Mouse (Mus musculus) CD4-positive naive resting alpha-beta T cell, adult 76 days (primary cell): Measurements from ENCODE around the gene Adh7. TPM values are rescaled to one million over a fixed set of nuclear protein-coding genes. Genes with fewer than 3 reads are reported as not detected.

Experiments
- total RNA-seq: library from RNA; stranded (reverse); gene quantifications from one replicate; pipeline ENCODE4 v1.2.4, GENCODE M21; 2023

Adh7 gene
- not detected for total RNA-seq

DNA sequence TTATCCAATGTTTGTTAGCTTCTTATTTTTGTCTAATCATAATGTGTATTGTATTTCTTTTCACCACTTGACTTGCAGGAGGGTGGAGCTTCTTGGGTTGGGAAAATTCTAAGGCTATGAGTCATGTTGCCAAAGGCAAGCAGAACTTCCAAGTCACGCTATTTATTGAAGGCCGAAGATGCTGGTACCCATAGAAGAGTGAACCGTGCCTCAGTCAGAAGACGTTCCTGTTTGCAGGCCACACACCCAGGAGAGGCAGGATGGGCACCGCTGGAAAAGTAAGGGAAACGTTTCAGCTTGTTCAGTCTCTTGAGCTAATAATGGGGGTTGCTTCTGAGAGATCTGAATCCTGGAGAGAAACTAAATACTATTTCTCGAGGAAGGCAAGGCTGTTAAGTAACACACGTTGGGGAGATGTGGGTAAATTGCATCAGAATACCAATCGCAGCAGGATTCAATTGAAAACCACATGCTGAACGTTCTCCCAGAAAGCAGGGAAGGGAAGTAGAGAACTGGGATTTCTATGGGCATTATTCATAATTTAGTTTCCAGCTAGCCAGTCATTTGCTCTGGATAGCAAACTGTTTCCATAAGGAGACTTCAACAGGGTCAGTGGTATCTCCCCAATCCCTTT is at the start of gene Adh7:
Gene Adh7 (plus strand): TSS at position 130 of the 634 bp plus-strand sequence.

DNA sequence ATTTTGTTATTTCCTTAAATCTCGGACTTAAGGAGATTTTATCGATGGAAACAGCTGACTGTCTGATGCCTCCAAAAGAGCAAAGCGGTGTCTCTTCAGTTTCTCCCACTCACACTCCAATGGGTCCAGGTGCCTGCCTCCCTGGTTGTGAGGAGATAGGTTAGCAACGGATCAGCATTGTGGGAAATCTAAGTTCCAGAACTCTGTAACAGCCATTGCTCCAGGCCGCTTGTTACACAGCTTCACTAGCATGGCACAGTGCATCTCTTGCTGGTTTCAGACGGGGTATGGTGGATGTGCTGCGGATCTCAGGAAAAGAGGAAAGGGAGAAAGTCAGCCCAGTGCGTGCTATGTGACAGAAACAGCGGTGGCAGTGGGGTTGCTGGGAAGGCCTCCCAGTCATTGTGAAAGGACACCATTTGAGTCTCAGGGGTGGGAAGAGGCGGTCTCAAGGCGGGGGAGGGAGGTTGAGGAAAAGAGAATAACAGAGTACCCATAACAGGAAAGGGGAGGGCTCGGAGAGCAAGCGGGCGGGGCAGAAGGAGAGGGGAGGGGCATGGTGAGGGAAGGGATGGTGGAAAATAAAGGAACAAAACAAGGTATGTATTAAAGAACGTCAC is 23.8 kb upstream of the Adh7 start, which contains the start of gene 4930579F01Rik:
Gene 4930579F01Rik (minus strand): TSS at position 143 of the 620 bp plus-strand sequence.

DNA sequence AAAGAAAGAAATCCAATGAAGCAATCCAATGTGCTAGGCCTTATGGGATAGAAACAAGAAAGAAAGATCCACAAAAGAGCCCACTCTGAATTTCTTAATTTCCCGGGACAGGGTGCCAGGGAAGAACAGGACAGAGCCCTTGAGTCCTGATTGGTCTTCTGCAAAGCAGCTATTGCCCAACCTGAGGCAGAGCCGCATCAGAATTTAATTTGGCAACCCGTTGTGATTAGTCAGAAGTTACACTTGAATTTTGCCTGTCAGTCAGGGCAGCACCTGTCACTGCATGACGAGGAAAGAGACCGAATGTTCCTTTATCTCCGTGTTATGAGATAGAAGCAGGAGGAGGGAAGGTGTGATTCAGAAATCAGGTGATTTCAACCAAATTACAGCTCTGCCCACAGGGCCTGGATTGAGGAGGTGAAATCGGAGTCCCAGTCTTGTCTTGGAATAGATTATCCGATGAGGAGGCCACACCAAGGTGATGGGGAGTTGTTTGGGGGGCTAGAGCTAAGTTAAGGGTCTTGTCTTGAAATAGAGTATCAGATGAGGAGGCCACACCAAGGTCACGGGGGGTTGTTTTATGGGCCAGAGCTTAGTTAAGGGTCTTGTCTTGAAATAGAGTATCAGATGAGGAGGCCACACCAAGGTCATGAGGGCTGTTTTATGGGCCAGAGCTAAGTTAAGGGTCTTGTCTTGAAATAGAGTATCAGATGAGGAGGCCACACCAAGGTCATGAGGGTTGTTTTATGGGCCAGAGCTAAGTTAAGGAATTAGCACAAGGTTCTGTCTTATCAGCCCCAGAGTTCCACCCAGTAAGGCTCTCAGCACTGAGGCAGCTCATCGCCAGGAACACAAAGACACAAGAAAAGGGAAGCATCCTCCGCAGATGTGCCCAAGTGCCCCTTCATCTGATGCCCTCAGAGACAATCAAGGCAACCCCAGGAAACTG is 43.4 kb downstream of the Adh7 start, which contains the start of gene Adh1:
Gene Adh1 (plus strand): TSS at position 271 of the 949 bp plus-strand sequence.

Other genes with a start within 250 kb of the Adh7 start
- 47.2 TPM for gene Dapp1, start 236.2 kb upstream of the Adh7 start, total RNA-seq
- not detected for gene 1110002E22Rik, start 152.7 kb upstream of the Adh7 start, total RNA-seq
- gene Gm5105, start 150.4 kb upstream of the Adh7 start, total RNA-seq = not detected
- gene Trmt10a, start 74.3 kb upstream of the Adh7 start, total RNA-seq = 5.4 TPM
- 2.4 TPM for gene Mttp, start 72.8 kb upstream of the Adh7 start, total RNA-seq
- not detected for gene 4930579F01Rik, start 23.9 kb upstream of the Adh7 start, total RNA-seq
- gene Adh1, start 43.2 kb downstream of the Adh7 start, total RNA-seq = 8.4 TPM
- gene Adh6a, start 95.5 kb downstream of the Adh7 start, total RNA-seq = not detected
- gene Adh6b, start 124.0 kb downstream of the Adh7 start, total RNA-seq = not detected
- not detected for gene Adh4, start 197.7 kb downstream of the Adh7 start, total RNA-seq
- 73.0 TPM for gene Adh5, start 225.3 kb downstream of the Adh7 start, total RNA-seq